11 mouse cellular contexts compared by ENCODE assay signal in the genomic region with DNA sequence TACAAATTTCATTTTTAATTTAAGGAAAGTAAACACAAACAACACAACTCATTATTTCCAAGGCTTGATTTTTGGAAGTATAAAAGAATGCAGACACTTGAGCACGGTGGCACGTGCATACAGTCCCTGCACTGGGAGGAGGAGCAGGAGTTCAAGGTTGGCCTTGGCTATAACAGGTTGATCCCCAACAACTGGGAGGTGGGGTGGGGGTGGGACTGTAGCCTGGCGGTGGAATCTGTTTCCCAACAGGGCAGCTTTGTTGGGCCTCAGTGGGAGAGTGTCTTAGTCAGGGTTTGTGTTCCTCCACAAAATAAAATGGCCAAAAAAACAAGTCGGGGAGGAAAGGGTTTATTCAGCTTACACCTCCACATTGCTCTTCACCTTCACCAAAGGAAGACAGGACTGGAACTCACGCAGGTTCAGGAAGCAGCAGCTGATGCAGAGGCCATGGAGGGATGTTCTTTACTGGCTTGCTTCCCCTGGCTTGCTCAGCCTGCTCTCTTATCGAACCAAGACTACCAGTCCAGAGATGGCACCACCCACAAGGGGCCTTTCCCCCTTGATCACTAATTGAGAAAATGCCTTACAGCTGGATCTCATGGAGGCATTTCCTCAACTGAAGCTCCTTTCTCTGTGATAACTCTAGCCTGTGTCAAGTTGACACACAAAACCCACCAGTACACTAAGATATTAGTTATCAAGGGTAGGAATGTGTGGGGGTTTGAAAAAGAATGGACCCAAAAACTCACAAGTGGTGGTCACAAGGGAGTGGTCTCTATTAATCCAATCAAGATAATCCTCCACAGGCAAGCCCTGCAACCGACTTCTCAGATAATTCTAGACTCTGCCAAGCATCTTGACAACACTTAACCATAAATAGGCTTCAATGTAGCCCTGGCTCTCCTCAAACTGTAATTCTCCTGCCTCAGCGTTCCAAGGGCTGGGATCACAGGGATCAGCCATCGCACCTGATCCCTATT. TPM values are rescaled to one million over a fixed set of nuclear protein-coding genes. Genes with fewer than 3 reads are reported as not detected.
A peak's percentile ranks its signal among the peaks of the same experiment; 100 is the strongest.
DNase-seq lines count a peak whose midpoint lies in the region; ATAC-seq and TF ChIP-seq lines count a peak whose summit lies in the region.
"Had no signal": no experiment of that assay in that cellular context is flagged by ENCODE, and none has a peak within 500 bp of the region (broad histone marks: within the 10 kb centered on the region; RNA-seq: fewer than 3 reads in every experiment).

No protein-coding gene starts in this region.

- in situ Hi-C loops in ES-E14 (cut with MboI; ENCODE audit: low sequenced_read_pairs in 2 of 2, unreplicated experiment in 2 of 2): loop anchor here in 1 of 2 experiments (25.0 kb wide), 1 partner anchor 835 kb away; the partner anchor contains the start of gene Sub1

- no peak for TF ChIP-seq CTCF in lung, embryonic 14.5 days (IDR thresholded peaks at IDR 0.05; ENCODE audit: low read depth)
- no peak for TF ChIP-seq CTCF in lung, adult 2 months (IDR thresholded peaks at IDR 0.05; ENCODE audit: insufficient read depth, low read length)
- TF ChIP-seq CTCF in liver, embryonic 14.5 days (IDR thresholded peaks at IDR 0.05; ENCODE audit: low read depth): no peak

- peak; percentile 12; the same call in 1 of the 2 replicates for TF ChIP-seq EP300 in liver, embryonic 14.5 days (IDR thresholded peaks at IDR 0.05; ENCODE audit: low read depth)

- TF ChIP-seq POLR2A in lung, adult 2 months (IDR thresholded peaks at IDR 0.05; ENCODE audit: borderline replicate concordance, extremely low read depth, low read depth, low read length): no peak

- H3K27me3 ChIP-seq in lung, embryonic 14.5 days (ENCODE audit: insufficient read depth, low read length): no peaks in the 10 kb centered on the region
- H3K27me3 ChIP-seq in liver, embryonic 14.5 days (ENCODE audit: control insufficient read depth, insufficient read depth, low read length): no peaks in the 10 kb centered on the region
- H3K27me3 ChIP-seq: hindbrain, embryonic 15.5 days had no signal

- no peak for DNase-seq in lung, embryonic 14.5 days
- DNase-seq in lung, adult 2 months: no peak
- DNase-seq in ES-E14 (ENCODE audit: low read depth, low spot score): no peak
- DNase-seq in c-Kit-positive CD71-positive TER-119-positive erythroid progenitor cells, embryonic 14.5 days (ENCODE audit: low spot score): peak; percentile 48
- peak; percentile 30 to 46 (median 41) for DNase-seq in liver, embryonic 14.5 days (ENCODE audit: low read depth in 3 of 3, low spot score in 3 of 3)
- no peak for DNase-seq in Muller cell, postnatal 12 days (ENCODE audit: inconsistent ontology term)
- DNase-seq in kidney, postnatal 25 days: no peak
- DNase-seq in cerebellum, postnatal 4 days (ENCODE audit: low spot score in 2 of 2): no peak
- DNase-seq: cerebellum, postnatal 36 days; kidney, postnatal 10 days had no signal

- WGBS in lung, embryonic 14.5 days: 80% methylated on average over 9 of the region's 9 CpGs
- 83% methylated on average over 9 of the region's 9 CpGs for WGBS in lung, adult 2 months
- 36% methylated on average over 9 of the region's 9 CpGs for WGBS in liver, embryonic 14.5 days (ENCODE audit: insufficient replicate concordance)

- H3K4me2 ChIP-seq in lung, embryonic 14.5 days: peak overlapping the region; percentile 70
- peak overlapping the region; percentile 78 for H3K4me2 ChIP-seq in liver, embryonic 14.5 days (ENCODE audit: low read depth)

- no peak overlapping the region for H3K27ac ChIP-seq in lung, embryonic 14.5 days (ENCODE audit: low read depth)
- no peak overlapping the region for H3K27ac ChIP-seq in ES-E14 (ENCODE audit: insufficient read depth, low read depth, low read length, poor library complexity, severe bottlenecking)
- H3K27ac ChIP-seq in liver, embryonic 14.5 days: peak overlapping the region; percentile 91
- H3K27ac ChIP-seq: hindbrain, embryonic 15.5 days had no signal

- H3K36me3 ChIP-seq in lung, embryonic 14.5 days (ENCODE audit: insufficient read depth): peaks cover 46% of the 10 kb centered on the region
- H3K36me3 ChIP-seq in ES-E14 (ENCODE audit: control insufficient read depth, insufficient read depth, low read length, poor library complexity, severe bottlenecking): peaks cover 40% of the 10 kb centered on the region
- peaks cover 45% of the 10 kb centered on the region for H3K36me3 ChIP-seq in liver, embryonic 14.5 days (replicated peaks; ENCODE audit: control insufficient read depth, insufficient read depth, low read depth)

- H3K4me1 ChIP-seq in lung, embryonic 14.5 days (ENCODE audit: insufficient read depth): peaks cover 10% of the 10 kb centered on the region; the same call in 1 of the 2 replicates
- H3K4me1 ChIP-seq in lung, adult 2 months (ENCODE audit: control insufficient read depth, insufficient read depth, low read length): 0 out of 2 replicates have a peak, but pooled peaks cover 4% of the 10 kb centered on the region
- peaks cover 2 to 10% of the 10 kb centered on the region in 2 experiments; a peak in 1 of 4 replicates for H3K4me1 ChIP-seq in ES-E14 (ENCODE audit: control insufficient read depth in 2 of 2, insufficient read depth in 2 of 2, low read length in 2 of 2, poor library complexity in 1 of 2)
- peaks cover 17 to 30% of the 10 kb centered on the region in 2 experiments for H3K4me1 ChIP-seq in liver, embryonic 14.5 days (replicated peaks; ENCODE audit: control insufficient read depth in 2 of 2, insufficient read depth in 2 of 2, low read length in 1 of 2)

- H3K9ac ChIP-seq in lung, embryonic 14.5 days: no peak overlapping the region
- peak overlapping the region; percentile 50; the same call in 1 of the 2 replicates for H3K9ac ChIP-seq in ES-E14 (ENCODE audit: insufficient read depth, low read depth, low read length, poor library complexity, severe bottlenecking)
- H3K9ac ChIP-seq in liver, embryonic 14.5 days (replicated peaks): peak overlapping the region; percentile 94

- no peak overlapping the region for H3K4me3 ChIP-seq in lung, embryonic 14.5 days (ENCODE audit: low read depth, low read length)
- no peak overlapping the region for H3K4me3 ChIP-seq in lung, adult 2 months (replicated peaks; ENCODE audit: extremely low read depth, low read depth, low read length)
- H3K4me3 ChIP-seq in ES-E14 (ENCODE audit: insufficient read depth in 1 of 2, low read depth in 1 of 2, low read length in 2 of 2, poor library complexity in 1 of 2, severe bottlenecking in 1 of 2): peak overlapping the region; percentile 19 to 98; a peak in 3 of 4 replicates
- H3K4me3 ChIP-seq in liver, embryonic 14.5 days (ENCODE audit: insufficient read depth in 1 of 2, low read depth in 2 of 2, low read length in 2 of 2): peak overlapping the region; percentile 59 to 96

- no peaks in the 10 kb centered on the region for H3K9me3 ChIP-seq in lung, embryonic 14.5 days (ENCODE audit: low read depth, low read length)
- H3K9me3 ChIP-seq in ES-E14 (ENCODE audit: control insufficient read depth, insufficient read depth, low read depth, low read length): no peaks in the 10 kb centered on the region
- no peaks in the 10 kb centered on the region for H3K9me3 ChIP-seq in liver, embryonic 14.5 days (ENCODE audit: control insufficient read depth, low read length)
- H3K9me3 ChIP-seq: hindbrain, embryonic 15.5 days had no signal

- no peak for ATAC-seq in lung, embryonic 14.5 days (ENCODE audit: insufficient read depth)
- ATAC-seq in liver, embryonic 14.5 days (ENCODE audit: insufficient read depth): peak; percentile 42

TF ChIP-seq in ES-E14, 5 proteins besides CTCF, POLR2A, EP300 and RAD21:
- no peak for TF ChIP-seq MAFK (IDR thresholded peaks at IDR 0.05; ENCODE audit: insufficient read depth, low read depth, low read length)
- no peak for TF ChIP-seq HCFC1 (IDR thresholded peaks at IDR 0.05; ENCODE audit: borderline replicate concordance, insufficient read depth, low read length)
- no peak for TF ChIP-seq ZNF384 (IDR thresholded peaks at IDR 0.05; ENCODE audit: low read depth, low read length)
- TF ChIP-seq ZC3H11A (IDR thresholded peaks at IDR 0.05; ENCODE audit: borderline replicate concordance, low read depth, low read length): no peak
- no peak for TF ChIP-seq CHD2 (IDR thresholded peaks at IDR 0.05; ENCODE audit: low read depth, low read length)

RNA-seq across cellular contexts. Expression of gene 6030458C11Rik, which starts 1.7 kb away (rescaled TPM):
- polyA plus RNA-seq in lung, embryonic 14.5 days (2014; fragmentation: Nextera tagmentation; extraction: Ambion mirVana): 35.0 and 35.1 TPM in 2 replicates
- polyA plus RNA-seq in lung, adult 2 months (2012; rRNA removed): 7.1 and 8.7 TPM in 2 replicates
- 26.4 and 27.5 TPM in 2 replicates for total RNA-seq in ES-E14 (2012; rRNA removed)
- polyA plus RNA-seq in liver, embryonic 14.5 days (2012; rRNA removed): 16.9 and 21.4 TPM in 2 replicates
- polyA plus RNA-seq in liver, embryonic 14.5 days (2014; fragmentation: Nextera tagmentation; extraction: Ambion mirVana): 14.3 and 14.7 TPM in 2 replicates

RNA-seq across cellular contexts. Expression of gene Drosha, which starts 1.9 kb away (rescaled TPM):
- polyA plus RNA-seq in lung, embryonic 14.5 days (2014; fragmentation: Nextera tagmentation; extraction: Ambion mirVana): 42.3 TPM in 2 replicates
- polyA plus RNA-seq in lung, adult 2 months (2012; rRNA removed): 10.3 and 12.4 TPM in 2 replicates
- total RNA-seq in ES-E14 (2012; rRNA removed): 46.7 and 48.2 TPM in 2 replicates
- polyA plus RNA-seq in liver, embryonic 14.5 days (2012; rRNA removed): 6.6 and 8.8 TPM in 2 replicates
- polyA plus RNA-seq in liver, embryonic 14.5 days (2014; fragmentation: Nextera tagmentation; extraction: Ambion mirVana): 13.5 and 16.8 TPM in 2 replicates

Comparison
In these comparisons a context has a peak if more than half of its experiments do, and no peak if none do; other contexts are left out.
1. DNase-seq: peak in c-Kit-positive CD71-positive TER-119-positive erythroid progenitor cells, embryonic 14.5 days (single experiment) and liver, embryonic 14.5 days (3 of 3); none in lung, embryonic 14.5 days (single experiment), lung, adult 2 months (single experiment), ES-E14 (single experiment), Muller cell, postnatal 12 days (single experiment), kidney, postnatal 25 days (0 of 2) and cerebellum, postnatal 4 days (0 of 2).
2. H3K4me3 ChIP-seq: peak in ES-E14 (2 of 2) and liver, embryonic 14.5 days (2 of 2); none in lung, embryonic 14.5 days (single experiment) and lung, adult 2 months (single experiment).